Mouse (Mus musculus) cerebellum, postnatal 4 days (tissue): ENCODE results near the gene Spn.
A peak's percentile ranks its signal among the peaks of the same experiment; 100 is the strongest.
"Not testable (repeated sequence)": the region's sequence is repeated elsewhere in the genome, so short reads cannot be mapped to it uniquely, and the experiment has no call there.

Experiments
- DNase-seq, 2 experiments: peaks; one replicate each; pipeline ENCODE4 v3.0.0; 2022; ENCODE audit warnings: low spot score in 2 of 2, mixed read lengths in 1 of 2

Gene Spn

DNA sequence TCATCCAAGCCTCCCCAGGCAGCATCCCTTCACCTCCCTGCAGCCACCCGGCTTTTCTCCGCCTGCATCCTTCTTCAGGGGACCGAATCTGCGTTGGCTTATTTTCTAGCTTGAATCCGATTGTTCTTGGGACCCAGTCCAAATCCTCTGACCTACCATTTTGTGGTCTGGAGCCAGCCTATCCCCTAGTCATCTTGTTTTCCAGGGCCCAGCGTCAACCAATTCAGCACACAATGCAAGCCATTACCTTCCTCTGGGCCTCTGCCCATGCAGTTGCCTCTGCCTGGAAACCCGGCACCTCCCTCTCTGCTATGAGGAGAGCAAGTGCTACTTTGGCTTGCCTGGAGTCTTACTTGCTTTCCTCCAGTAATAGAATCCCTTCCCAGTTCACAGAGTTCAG, 32.1 kb downstream of the Spn start:
- DNase-seq, result no peak

DNA sequence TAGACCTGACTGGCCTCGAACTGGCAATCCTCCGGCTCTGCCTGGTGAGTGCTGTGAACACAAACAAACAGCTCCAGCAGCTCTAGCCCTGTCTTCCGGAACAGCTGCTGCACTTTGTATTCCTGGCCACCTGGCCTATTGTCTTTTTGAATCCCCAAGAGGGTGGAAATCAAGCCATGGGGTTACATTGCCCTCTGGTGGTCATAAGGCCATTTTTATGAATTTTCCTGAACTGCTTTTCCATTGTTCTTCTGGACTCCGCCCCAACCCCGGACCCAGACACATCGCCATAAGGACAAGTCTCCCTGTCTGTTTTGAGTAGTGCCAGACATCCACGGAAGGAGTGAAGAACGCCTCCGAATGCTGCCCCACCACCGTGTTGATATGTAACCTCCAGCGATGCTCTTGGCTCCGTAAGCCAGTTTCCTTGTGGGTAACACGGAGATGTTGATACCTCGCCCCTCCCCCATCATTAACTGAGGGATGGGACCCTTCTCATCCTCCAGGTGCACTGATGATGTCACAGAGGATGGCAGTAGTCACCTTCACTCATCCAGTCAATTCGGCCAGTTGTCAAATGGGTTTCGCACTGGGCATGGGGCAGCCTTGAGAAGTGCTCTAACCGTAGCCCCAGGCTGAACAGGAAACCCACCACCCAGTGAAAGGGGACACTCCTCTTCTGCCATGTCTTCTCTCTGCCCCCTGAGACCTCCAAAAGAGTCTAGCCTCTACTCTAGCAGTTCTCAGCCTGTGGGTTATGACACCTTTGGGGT, 32.9 kb downstream of the Spn start:
- DNase-seq, result peak; percentile 36 to 83

DNA sequence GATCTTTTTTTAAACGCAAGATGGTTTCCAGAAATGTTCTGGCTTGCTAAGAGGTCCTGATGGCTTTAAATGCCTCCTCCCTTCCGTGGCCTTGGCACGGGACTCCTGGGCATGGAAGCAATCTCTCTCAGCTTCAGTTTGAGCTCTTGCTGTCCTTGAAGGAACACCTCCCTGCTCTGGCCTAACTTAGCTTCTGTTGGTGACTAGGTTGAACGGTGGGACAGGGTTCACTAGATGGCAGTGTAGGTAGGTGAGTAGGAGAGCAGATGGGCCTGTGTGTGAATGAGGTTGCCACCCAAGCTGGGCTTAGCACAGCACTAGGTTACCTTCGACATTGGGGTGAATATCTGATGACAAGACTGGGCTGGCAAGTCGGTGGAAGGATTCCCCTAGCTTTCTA, 33.7 kb downstream of the Spn start:
- no peak for DNase-seq

DNA sequence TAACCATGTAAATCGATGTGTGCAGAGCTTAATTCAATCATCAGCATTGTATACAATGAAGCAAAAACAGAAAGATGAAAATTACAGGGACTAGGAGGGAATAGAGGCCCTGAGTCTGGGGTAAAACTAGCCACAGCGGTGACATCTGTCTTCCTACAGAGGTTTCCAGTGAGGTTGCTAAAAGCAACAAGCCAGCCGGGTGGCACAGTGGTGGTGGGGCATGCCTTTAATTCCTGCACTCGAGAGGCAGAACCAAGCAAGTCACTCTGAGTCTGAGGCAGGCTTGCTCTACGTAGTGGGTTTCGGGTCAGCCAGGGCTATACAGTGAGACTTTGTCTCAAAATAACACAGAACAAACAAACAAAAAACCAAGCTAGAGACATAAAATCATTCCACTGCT, 35.5 kb downstream of the Spn start:
- DNase-seq, result no peak

DNA sequence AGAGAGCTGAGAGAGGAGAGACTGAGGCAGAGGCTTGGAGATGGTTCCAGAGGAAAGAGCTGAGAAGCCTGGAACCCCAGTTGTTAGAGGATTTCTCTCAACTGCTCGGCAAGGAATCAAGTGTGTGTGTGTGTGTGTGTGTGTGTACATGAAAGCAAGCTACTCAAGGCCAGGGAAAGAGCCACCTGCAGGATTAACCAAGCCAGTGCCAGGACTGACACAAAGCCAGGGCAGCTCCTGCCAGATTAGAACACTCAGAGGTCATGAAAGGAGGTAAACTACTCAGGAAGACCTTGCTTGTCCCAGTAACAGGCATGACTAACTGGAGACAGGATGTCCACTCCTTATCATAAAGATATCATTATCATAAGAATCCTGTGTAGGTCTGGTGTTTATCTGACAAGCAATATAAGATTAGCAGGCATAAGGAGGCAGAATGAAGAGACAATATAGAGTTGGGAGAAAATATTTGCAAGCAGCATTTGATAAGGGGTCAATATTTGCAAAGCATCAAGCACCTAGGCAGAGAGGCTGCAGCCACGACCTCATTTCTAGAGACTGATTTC, 36.1 kb downstream of the Spn start:
- DNase-seq, result no peak

DNA sequence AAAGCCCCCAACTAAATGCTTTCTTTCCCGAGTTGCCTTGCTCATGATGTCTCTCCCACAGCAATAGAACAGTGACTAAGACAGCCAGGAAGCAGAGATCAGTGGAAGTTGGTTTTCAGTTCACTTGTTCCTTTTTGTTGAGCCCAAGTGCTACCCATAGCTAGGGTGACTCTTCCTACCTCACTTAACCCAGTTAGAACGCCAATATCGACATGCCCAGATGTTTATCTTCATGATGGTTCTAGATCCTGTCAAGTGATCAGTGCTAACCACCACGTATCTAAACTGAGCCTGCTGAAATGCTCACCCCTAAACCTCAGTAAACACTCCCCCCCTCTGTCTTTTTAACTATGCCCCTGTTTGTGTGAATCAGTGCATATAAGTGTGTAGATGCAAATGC, 38.1 kb downstream of the Spn start:
- DNase-seq, result no peak

DNA sequence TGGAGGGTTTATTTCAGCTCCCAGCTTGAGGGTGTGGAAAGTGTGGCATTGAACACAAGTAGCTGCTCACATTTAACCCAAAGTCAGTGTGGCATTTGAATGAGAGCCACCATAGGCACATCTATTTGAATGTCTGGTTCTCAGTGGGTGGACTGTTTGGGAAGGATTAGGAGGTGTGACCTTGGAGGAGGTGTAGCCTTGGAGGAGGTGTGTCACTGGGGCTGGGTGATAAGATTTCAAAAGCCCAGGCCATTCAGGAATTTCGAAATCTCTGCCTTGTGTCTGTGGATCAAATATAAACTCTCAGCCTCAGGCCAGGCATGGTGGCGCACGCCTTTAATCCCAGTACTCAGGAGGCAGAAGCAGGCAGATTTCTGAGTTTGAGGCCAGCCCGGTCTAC, 38.7 kb downstream of the Spn start:
- DNase-seq, result no peak

DNA sequence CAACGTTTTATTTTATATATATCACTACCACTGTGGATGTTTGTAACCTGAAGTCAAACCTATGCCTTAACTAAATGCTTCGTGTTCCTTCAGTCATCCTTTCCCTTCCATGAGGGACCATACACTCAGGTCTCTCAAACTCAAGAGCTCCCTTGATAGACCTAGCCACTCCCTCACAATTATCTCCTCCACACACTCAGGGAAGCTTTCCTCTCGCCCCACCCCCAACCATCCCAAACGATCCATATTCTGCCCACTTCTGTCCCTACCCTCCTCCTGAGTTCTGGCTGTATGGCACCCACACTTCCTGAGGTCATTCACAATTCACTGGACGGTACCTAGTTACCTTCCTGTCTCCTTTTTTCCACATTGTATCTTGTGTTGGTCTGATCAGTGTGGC, 39.1 kb downstream of the Spn start:
- DNase-seq, result no peak

DNA sequence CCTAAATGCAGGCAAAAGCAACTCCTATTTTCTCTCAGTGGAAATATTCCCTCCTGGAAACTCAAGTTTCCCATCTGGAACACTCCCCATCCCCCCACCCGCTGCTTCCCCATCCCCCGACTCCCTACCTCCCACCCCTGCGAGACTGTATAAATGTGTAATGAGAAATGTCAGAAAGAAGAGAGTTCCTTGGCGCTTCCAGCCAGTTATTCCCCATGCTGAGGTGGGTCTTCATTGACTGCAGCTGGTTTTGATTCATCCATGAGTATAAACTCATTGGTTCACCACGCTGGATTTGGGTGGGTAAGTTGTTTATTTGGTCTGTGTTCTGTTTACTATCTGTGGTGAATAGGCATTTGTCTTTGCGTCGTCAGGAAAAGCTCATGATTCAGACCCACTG, 41.2 kb downstream of the Spn start:
- no peak for DNase-seq

DNA sequence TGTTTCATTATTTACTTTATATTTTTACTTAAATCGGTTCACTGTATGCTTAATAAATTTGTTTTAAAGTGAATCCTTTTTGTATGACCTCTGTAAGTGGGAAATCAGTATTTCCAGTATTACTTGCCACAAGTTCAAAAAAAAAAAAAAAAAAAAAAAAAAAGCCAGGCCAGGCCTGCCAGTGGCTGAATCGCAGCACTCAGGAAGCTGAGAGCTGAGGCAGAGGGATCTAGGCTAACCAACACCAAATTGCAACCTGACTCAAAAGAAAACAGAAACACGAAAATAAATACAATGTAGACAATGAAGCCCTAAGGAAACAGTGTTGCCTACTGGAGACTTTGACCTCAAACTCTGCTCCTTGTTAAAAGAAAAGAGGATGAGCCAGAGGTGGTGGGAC, 43.7 kb downstream of the Spn start:
- no peak for DNase-seq

DNA sequence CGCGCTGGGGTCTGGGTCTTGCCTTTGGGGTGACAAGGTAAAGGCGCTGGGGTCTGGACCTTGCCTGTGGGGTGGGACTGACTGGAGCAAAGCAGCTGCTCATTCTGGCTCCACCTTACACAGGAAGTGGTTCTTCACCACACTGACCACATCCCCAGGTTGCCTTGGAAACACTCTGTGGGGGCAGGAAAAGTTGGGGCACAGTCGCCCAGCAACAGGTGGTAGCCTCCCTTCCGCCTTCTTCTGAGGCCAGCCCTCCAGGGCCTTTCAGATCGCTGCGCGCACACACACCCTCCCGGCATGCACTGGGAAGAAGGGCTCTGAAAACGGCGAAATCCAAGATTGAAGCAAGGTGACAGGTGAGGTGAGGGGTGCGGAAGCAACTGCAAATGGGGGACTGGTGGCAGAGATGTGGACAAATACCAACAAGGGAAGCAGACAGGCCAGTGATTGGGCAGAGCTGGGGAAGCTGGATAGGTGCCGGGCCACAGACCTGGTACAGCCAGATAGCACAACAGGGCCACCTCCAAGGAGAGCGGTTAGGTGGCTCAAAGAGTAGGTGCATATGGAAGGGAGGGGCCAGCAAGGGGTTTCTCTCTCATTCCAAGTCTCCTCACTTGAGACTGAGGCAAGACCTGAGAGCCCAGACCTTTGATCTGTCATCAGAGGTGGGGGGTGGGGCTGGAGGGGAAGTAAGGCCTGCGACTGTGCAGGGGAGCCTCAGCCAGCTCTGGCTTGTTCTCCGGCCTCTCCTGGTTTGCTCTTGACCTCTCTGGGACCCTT, 46.3 kb downstream of the Spn start, which contains the start of gene AI467606:
Gene AI467606 (plus strand): TSS at position 246 of the 783 bp plus-strand sequence.
- DNase-seq, result no peak

DNA sequence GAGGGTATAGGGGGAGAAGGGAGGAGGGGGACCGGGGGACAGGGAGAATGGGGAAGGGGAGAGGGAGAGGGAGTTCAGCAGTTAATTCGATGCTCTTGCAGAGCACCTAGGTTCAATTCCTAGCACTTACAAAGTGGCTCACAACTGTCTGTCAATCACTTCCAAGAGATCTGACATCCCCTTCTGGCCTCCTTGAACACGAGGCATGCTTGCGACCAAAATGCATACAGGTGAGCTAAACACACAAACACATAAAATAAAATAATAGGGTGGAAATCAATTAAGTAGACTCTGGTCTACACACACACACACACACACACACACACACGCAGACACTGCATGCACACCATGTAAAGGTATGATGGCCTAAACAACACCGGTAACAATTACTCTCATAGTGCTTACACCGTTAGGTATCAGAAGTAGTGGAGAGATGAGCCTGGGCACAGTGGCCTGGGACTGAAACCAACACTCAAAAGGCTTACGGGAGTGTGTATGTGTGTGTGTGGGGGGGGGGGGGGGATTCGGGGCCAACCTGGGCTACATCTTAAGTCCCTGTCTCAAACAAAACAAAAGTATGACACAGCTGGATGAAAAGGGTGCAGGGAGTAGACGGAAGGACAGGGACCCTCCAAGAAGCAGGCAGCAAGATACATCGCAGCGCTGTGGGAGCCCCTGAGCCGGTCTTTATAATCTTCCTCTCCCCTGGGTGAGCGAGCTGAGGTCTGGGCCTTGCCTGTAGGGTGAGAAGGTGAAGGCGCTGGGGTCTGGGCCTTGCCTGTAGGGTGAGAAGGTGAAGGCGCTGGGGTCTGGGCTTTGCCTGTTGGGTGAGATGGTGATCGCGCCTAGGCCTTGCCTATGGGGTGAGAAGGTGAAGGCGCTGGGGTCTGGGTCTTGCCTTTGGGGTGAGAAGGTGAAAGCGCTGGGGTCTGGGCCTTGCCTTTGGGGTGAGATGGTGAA, 47.2 kb downstream of the Spn start:
- no peak for DNase-seq

DNA sequence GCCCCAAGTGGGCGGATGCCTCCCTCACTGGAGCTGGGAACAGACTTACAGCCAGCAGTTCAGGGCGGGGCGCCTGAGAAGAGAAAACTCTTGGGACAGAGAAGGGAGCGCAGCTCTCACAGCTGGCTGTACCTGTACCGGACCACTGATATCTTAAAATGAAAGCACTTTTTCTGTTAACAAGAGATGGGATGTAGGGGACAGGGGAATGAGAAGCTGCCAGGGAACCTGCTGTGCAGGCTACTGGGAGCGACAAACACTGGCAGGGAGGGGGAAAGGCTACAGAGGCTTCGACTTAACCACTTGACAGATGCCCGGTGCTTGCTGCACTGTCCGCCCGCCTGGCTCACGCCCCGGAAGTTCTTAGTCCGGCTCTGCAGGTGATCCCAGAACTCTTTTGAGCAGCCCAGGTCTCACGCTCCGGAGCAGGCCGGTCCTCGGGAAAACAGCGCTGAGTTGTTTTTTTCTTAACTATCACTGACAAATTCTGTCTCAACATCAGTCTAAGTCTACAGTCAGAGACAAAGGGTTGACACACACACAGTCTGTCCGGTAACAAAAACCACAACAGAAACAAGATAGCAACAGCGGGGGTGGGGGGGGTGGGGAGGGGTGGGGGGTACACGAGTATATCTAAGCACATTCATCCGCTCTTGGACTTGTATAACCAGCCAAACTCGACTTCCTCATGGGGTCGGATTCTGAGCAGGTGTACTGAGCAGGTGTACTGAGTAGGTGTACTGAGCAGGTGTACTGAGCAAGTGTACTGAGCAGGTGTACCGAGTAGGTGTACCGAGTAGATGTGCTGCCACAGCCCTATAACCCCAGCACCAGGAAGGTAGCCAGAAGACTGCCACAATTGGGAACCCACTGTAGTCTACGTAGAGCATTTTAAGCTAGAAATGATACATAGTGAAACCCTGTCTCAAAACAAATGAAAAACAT, 48.5 kb downstream of the Spn start:
- no peak for DNase-seq

DNA sequence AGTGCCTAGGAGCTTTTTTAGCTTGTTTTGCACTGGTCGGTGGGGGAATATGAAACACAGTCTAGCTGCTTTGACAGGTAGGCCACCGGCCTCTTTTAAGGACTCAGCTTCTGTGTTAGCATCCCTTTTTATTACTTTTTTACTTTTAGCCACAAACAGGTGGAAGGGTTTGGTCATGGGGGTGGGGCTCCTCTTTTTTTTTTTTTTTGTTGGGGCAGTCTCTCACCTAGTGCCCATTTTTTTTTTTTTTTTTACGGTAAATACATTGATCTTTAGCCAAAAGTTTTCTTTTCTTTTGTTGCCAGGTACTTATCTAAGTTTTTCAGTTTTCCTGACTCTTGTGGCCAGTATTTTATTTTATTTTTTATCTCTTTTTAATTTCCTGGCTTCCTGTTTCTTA, 49.5 kb downstream of the Spn start:
- DNase-seq, result no peak

DNA sequence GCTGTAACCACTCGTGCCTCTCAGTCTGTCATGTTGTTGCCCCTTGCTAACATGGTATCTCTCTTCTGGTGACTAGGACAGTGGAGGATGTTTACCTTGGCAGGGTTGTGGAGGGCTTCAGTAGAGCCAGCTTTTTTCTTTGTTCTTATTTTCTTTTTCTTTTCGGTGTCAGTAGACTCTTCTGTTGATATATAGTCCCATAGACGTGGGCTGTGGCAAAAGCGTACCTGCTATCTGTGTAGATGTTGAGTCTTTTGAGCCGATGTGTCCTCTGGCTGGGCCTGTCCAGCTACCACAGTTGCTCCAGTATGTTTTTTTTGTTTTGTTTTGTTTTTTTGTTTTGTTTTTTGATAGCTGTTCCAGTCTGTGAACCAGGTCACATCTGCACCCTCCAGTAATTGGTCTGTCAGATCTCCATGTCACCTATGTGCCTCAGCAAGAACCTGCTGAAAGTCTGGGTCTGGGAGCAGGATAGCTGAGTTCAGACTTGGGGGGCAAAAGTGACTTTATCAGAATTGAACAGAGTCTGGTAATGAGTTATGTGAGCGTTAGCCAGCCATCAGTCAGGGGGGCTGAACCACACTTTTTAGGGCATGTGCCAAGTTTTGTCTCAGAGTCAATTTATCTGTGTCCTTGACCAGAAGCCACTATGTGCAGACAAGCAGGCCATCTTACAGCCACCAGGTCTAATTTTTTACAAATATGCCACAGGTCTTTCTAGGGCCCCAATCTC, 50.2 kb downstream of the Spn start, which contains the start of gene Zg16:
Gene Zg16 (minus strand): TSS at position 51 of the 733 bp plus-strand sequence.
- not testable (repeated sequence) for DNase-seq

DNA sequence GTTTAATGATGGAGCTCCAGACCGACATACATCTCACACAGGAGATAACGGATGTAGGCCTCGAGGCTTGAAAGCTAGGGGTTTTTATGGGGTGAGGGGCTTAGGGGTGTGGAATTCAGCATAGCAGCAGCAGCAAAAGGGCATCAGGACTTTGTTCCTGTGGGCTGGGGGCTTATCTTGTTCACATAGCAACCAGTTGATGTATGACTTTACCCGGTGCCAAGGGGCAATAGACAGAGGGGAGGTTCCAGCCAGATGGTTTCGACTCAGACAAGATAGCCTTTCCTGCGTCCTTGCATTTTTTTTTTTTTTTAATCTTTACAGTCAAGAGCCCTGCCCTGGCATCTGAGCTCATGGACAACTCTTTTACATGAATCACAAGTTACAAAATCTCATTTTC, 51.9 kb downstream of the Spn start:
- DNase-seq, result not testable (repeated sequence)

DNA sequence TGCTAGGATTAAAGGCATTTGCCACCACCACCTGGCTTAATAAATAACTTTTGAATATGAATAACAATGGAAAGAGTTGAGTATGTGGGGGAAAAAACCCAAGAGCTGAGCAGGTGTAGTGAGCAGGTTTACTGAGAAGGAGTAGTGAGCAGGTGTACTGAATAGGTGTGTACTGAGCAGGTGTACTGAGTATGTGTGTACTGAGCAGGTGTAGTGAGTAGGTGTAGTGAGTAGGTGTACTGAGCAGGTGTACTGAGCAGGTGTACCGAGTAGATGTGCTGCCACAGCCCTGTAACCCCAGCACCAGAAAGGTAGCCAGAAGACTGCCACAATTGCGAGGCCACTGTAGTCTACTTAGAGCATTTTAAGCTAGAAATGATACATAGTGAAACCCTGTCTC, 52.8 kb downstream of the Spn start:
- no peak for DNase-seq

DNA sequence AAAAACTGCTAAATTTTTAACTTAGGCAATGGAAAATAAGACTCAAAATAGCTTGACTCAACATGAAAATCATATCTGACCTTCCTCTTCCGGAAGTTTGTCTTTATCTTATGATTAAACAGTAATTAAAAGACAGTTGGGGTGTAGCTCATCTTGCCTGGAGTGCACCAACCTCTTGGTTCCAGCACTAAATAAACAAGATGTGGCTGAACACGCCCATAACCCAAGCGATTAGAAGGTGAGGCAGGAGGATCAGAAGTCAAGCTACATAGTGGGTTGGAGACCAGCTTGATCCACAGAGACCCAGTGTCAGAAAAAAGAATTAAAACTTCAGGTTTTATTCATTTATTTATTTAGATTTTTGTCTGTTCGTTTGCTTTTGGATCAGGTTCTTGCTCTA, 53.9 kb downstream of the Spn start:
- DNase-seq, result no peak

DNA sequence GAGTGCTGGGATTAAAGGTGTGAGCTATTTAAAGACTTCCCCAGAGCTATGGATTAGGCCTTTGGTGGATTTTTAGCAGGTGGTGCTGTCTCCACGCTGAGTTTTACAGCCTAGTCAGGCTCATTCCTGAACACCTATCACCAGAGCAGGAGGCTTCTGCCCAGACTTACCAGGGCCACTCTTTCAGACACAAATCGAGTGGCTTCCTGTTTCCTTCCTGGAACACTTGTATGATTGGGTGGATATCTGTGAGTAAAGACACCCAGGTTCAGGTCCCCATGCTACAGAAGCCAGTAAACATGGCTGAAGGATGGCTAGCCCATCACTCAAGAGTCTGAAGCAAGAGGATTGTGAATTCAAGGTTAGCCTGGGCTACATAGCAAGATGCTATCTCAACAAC, 54.6 kb downstream of the Spn start:
- no peak for DNase-seq

DNA sequence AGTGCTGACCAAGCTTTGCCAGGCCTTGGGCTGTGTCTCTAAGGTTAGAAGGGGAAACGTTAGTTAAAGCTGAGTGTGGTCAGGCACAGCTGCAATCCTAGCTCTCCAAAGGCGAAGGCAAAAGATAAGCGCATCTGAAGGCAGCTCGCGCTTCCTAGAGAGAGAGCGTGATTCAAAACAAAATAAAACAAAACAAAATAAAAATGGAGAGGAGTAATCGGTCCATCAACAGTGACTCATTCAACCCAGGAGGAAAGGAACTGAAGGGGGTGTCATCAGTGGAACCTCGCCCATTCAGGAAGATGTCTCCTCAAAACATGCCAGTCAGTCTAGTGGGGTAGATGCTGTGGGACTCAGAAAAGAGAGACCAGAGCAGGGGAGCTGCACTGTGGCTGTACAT, 55.4 kb downstream of the Spn start:
- DNase-seq, result no peak
